Mouse (Mus musculus): ENCODE data around the gene Ppcs.

Ppcs gene

DNA sequence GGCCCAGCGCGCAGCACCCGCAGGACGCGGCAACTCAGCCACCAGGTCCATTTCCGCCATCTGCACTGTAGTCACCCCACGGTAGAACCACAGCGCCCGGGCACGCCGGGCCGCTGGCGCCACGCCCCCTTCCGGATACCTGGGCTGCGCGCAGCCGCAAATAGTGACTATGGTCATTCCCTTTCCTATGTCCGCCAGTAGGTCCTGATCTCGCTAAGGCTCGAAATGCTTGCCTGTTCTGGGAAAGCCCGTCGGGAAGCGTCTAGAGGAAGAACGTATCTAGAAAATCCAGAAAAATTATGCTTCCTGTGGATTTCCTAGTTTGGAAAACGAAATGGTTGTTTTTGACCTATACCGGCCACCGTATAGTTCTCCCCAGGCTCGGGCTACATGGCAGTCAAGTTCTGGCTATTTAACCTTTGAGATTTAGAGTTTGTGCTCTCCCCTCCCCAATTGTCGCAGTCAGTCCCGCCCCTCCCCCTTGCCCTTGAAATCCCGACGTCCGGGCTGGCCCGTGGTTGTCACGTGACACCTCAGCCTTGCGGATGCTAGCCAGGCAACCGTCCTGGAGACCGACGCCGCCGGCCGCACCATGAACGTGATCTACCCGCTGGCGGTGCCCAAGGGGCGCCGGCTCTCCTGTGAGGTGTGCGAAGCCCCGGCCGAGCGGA lies at the start of gene Ppcs, which contains the start of gene Zmynd12:
Gene Ppcs, minus strand, starts transcription at position 127 of the 671 bp plus-strand sequence.
Gene Zmynd12, plus strand, starts transcription at position 521 of the 671 bp plus-strand sequence.
- peak; percentile 95 for DNase-seq

DNA sequence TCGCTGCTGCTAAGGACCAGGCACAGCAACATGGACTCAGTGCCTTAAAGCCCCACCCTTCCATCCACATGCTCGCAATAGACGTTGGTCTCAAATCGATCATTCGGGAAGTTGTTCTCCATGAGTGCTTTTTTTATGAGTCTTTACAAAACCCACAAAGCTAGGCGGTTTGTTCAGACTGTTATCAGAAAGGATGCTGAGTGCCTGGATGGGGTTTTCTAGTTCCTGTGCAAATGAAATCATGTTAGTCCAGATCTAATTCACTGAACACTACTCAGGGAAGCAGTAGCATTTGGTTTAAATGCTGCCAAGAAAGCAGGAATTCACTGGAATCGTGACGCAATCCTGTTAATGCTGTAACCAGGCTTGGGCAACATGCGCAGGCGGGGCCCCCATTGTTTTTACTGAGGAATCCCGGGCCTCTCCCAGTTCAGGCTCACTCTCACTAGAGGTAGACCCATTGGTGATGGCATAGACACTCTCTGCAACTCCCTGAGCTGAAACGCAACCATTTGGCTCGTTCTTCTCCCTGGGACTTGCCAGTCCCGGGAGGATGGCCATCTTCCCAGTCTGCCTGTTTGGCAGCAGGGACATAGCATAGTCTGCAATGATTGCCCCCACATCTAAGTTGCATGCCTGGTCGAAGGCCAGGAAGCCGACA lies 45.6 kb upstream of the Ppcs start:
- DNase-seq = no peak

DNA sequence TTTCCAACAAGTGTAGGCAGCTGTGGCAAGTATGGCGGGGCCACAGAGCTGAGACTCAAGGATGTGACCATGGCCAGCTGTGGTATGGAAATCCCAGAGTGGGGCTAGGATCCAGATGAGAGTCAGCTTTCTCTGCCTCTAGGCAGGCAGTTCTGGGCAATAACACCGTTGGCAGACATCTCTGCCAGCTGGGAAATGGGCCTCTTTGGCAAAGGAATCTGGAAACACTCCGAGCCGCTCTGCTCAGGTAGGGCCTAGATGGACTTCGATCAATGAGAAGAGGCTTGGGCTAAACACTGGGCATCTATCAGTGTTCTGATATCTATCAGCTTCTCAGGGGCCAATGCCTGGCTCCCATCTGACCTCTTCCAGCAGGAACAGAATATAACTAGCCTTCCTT lies 43.6 kb upstream of the Ppcs start:
- no peak for DNase-seq

DNA sequence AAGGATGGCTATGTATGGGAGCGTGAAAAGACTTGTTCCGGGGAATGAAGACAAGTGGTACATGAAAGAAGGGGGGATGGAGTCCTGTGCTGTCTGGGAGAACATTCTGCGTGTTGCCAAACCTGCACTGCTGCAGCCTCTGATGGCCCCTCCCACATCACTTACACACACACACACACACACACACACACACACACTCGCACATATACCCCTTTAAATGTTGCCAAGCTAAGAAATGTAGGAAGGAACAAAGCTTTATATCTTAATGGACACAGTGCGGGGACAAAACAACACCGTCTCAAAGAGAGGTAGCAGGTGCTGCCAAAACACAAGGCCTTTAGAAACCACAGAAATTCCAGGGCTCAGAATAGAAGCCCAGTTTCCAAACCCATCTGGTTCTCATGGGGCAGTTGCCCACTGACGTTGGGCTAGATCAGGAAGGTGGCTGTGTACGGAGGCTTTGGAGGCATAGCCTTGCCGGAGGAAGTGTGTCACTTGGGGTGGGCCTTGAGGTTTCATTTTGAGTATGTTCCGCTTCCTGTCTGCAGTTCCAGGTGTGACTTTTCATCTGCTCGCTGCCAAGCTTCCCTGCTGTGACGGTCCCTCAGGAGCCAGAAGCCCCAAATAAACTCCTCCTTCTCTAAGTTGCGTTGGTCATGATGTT lies 41.7 kb upstream of the Ppcs start:
- DNase-seq = no peak

DNA sequence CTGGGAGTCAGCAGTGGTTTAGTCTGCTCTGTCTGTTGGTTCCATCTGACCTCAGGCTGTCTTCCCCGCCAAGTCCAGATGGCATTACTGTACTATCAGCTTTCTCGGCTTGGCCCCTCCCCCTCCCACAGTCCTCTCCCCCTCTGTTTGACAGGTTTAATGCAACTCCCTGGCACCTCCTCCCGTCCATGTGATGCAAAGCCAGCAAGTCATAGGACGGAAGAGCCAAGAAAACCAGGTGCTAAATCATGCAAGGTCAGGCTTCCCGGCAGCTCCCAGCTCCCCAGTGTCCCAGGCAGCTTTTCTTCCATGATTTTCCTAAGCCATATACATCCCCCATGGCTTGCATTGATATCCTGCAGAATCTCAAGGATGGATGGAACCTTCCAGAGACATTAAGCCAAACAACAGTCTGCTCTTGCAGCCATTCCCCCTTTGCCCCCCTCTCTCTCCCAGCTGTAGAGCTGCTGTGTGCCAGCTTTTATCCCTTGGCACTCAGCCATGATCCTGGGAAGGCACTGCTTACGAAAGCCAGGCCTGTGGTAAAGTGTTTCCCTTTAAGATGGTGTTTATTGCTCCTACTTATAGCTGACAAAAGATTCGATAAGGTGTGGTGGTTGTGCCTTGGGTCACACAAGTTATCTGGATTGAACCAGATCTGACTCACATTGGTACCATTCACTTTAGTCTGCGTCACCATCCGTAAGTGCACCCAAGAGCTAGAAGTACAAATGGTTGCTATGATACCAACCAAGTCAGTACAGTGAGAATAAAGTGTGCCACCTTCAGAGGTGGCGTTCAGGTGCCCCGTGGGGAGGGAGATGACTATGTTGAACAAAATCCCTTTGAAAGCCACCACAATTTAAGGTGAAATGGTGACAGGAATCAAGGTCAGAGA lies 40.9 kb upstream of the Ppcs start:
- peak; percentile 85 for DNase-seq

DNA sequence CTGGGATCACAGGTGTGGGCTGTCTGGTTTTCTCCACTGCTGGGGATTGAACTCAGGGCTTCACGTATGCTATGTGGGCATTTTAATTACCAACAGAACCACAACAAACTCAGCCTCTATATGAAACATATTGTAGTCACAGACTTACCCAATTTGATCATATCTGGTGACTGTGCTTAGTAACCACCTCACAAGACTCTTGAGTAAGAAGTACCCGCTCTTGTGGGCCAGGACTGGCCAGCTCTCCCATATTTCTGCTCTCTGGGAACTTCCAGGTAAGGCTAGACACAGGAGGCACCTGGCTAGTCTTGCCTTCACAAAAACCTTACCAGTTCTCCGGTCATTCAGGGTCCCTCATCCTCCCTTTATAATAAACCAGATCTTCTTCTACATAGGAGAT lies 40.2 kb upstream of the Ppcs start:
- DNase-seq = no peak

DNA sequence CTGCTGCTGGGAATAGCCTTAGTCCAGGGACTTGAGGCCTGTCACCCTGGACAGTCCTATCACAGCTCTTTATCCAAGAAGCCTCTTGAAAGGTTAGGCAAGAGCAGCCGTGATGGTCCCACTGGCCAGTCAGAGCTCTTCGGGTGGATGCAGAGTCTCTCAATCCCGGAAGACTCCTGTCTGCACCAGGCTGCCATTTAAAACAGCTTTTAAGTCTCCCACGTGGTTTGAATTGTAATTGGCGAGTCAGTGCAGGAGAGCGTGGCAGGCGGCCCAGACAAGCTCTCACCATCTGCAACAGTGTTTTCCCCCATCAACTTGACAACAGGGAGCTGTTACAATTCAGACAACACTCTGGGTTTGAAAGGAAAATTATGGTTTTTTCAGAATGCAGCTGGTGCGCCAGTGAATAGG lies 38.5 kb upstream of the Ppcs start:
- DNase-seq = peak; percentile 51

DNA sequence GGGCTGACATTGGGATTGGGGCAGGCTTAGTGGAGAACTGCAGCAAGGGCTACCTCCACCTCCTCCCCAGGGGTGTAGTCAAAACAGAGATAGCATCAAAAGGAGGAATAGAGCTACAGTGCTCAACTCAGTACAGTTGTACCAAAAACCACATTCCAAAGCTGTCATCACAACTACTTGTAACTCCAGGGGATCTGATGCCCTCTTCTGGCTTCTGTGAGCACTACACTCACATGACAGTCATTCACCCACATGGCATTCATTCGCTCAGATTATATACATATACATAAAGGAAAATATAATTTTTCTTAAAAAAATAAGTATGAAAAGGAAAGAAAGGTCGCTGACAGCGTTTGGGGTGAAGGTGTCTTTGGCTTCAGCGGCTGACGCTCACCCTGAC lies 38.1 kb upstream of the Ppcs start:
- peak; percentile 49 for DNase-seq

DNA sequence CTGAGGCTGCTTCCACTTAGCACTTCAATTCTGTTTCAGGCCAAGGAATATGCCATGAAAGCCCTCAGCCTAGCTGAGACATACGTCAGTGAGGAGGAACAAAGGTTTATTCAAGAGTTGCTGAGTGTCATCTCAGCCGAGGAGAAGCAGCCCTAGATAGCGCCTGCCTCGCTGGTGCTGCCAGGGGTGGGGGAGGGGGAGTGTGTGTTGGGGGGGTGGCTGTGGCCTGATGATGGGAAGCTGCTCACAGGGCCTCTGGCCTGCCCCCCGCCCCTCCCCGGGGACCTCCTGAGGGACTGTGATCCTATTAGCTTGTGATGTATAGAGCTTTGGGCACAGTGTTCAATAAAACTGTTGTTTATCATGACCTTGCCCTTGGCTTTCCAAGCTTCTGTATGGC lies 31.3 kb upstream of the Ppcs start:
- DNase-seq = peak; percentile 70

DNA sequence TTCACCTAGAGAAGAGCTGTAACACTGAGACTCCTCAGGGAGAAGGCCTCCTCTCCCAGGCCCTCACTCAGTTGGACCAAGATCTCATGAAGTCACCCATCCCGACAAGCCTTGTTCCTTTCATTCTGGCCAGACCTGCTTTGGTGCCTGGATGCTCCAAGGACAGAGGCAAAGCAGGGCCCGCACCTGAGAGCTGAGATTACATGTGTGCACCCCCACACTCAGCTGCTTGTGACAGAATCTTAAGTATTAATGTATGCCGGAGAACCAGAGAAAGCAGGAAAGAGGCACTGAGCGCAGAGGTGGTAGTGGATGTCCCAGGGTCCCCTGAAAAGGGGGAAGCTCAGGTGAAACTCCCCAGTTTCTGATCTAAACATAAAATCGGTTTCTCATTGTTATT lies 30.9 kb upstream of the Ppcs start:
- no peak for DNase-seq

DNA sequence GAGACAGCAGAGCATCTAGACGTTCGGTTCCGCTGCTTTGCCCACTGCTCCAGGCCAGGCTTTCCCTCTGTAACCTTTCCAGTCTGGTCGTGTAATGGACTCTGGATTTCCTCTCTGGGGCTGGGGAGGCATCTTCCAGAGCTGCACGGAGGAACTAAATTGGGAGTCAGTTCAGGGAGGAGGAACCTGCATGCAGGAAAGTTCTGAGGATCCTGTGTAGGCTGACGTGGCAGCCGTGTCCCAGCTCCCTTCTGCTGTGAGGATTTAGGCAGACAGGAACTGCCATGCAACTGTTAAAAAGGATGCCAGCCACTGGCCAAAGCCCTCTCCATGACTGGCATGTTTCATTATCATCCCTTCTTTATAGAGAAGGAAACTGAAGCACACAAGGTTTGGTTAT lies 28.2 kb upstream of the Ppcs start:
- no peak for DNase-seq

DNA sequence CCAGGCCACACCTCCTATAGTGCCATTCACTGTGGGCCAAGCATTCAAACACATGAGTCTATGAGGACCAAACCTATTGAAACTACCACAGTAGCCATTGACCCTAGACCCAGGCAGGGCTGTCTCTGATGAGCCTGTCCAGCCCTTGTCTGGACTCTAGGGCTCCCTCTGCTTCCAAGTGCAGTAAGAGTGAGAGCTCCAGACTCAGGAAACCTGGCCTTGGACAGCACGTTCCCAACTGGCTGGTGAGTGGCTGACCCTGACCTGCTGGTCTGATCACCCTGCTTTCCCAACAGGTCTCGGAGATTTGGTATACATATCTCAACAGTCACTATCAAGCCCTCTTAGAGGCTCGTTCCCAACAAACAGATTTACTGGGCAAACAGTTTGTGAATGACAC lies 25.6 kb upstream of the Ppcs start:
- DNase-seq = no peak

DNA sequence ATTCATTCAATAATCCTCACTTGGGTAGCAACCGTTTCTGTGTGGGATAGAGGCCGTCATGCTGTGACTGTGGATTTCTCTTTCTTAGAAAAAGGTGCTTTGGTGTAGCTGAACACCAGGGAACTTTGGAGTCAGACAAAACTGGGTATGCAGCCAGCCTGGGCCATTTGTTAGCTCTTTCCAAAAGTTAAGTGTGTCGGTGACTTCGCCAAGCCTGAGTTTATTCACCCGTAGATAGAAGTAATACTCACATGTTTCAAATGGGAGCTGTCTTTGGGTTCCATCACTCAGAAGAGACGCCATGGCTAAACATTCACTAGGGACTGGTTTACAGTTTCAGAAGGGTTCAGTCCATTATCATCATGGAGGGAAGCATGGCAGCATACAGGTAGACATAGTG lies 25.0 kb upstream of the Ppcs start:
- DNase-seq = no peak

DNA sequence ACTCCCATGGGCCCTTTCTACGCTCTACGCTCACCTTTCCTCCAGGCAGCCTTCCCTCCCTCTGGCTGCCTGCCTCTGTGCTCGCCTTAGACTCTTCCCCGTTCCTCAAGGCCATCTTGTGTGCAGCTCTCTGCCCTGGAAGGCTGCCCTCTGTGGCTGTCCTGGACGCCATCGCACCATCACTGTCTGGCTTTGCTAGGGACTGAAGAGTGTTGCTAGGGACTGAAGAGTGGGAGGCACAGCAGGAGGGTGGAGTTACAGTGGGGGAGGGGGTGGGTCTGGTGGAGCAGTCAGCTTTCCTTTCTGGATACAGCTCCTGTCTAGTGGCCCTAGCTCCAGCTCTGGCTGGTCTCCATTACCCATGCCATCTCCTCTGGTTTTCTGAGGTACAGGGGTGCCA lies 20.3 kb upstream of the Ppcs start:
- DNase-seq = peak; percentile 50

DNA sequence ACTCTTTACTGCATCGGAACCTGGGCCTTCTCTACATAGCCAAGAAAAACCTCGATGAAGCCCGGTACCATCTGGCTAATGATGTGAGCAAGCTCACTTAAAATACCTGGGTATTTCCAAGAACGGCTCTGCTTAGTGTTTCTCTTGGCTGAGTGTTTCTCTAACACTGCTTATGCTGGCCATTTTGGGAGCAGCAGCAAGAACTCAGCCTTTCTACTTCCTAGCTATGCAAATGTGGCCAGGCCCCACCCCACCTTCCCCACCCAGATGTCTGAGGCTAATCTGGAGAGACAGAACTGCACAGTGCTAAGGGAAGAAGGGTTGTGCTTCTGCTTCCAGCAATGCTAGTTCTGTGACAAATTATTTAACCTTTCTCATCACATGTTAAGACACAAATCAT lies 19.6 kb upstream of the Ppcs start:
- peak; percentile 48 for DNase-seq

DNA sequence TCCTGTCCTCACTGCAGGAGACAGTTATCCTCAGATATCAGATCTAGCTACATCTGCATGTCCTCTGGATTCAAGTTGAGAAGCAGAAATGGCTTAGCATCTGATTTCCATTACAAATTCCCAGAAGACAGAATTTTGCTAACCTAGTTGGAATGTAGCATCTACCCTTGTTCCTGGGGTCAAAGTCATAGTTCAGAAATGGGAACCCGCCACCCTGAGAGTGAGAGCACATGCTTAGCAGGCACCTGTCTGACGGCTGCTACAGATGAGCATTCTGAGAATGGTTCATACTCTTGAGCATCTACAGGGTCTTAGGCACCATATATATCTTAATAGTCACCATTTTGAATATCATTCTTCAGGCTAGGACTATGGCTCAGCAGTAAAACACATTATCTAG lies 15.7 kb upstream of the Ppcs start:
- DNase-seq = no peak

DNA sequence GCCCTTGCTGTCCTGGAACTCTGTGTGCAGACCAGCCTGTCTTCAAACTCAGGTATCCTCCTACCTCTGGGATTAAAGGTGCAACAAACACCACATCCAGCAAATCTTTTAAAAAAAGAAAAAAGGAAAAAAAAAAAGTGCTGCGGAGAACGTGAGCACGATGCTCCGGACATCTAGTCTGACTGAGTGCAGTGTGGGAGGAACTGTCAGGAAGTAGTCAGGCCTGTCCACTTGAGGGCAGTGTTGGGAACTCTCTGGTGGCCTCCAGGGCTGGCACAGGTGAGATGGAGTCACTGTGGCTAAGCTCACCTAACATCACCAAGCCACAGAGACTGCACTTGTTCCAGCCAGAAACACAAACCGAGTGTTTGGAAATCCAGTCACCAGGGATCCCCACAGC lies 8.5 kb upstream of the Ppcs start:
- DNase-seq = peak; percentile 54

DNA sequence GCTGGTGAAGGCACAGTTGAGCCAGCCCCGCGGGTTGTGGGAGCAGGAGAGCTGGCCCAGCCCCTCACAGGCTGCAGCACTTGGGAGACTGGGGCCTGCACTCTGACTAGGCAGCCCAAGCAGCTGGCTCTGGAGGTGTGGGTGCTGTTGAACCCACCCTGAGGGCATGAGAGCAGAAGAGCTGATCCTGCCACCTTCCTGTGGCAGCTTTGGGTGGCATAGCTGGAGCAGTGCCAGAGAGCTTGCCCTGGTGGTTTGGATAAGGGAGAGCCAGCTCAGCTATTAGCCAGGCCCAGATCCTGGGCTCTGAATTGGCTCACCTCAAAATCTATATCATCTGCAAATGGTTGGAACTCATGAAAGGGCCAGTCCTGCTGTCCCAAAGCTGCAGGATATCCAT lies 5.5 kb upstream of the Ppcs start:
- DNase-seq = no peak

DNA sequence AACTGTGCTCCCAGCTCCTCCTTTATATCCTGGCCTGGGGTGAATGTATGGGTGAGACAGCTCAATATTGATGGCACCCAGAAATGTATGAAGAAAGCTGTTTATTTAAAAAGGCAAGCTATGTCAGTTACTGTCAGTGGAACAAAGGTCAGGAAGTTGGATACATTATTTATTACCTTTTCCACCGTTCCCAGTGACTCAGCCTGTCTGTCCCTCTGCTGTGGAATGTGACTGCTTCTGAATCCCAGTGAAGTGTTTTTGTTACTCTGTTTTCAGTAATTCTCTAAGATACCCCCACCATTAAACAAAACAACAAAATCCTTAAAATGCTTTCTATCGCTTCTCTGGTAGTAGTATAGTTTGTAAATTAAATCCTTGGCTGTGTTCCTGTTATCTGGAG lies 3.4 kb upstream of the Ppcs start:
- DNase-seq = no peak

DNA sequence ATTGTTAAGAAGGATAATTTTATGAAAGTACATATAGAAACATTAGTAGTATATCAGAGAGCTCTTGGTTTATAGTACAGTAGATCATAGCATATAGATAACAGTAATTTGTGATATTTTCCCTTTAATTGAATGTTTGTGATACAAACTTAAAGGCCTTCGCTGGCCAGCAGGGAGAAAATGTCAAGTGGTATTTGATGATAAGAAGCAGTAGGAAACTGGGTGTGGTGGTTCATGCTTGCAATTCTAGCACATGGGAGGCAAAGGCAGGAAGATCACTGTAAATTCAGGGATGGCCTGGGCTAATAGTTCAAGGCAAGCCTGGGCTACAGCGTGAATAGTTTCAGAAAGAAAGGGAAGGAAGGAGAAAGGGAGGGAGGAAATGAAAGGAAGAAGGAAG lies 2.9 kb upstream of the Ppcs start:
- DNase-seq = no peak

DNA sequence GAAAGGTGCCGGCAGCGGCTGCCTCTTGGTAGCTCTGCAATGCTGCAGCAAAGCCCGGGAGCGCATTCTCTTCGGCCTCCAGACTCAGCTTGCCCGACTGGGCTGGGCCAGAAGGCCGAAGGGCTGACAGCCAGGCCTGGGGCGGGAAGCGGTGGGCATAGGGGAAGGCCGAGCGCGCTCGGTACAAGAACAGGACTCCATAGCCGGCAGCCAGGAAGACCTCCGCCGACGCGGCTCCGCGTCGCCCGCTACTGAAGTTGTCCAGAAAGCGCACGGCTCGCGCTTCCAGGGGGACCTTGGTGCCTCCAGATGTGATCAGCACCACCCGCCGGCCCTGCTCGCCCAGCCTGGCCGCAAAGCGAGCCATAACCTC lies 313 bp downstream of the Ppcs start:
- DNase-seq = no peak

DNA sequence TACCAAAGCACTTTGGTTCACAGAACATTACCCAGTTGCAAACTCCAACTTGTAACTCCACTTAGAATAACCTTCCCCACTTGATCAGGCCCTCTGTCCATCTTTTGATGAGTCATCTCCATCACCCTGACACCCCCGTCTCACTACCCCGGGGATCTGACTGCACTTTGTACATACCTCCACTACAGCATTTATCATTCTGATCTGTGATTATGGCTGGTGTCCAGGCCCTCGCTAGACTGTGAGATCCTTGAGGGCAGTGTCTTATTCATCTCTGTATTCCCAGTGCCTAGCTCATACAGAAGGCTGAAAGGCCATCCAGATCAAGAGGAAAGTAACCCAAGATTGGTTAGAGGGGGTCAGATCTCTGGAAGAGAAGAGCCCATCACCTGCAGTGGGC lies 1.0 kb downstream of the Ppcs start:
- DNase-seq = no peak

DNA sequence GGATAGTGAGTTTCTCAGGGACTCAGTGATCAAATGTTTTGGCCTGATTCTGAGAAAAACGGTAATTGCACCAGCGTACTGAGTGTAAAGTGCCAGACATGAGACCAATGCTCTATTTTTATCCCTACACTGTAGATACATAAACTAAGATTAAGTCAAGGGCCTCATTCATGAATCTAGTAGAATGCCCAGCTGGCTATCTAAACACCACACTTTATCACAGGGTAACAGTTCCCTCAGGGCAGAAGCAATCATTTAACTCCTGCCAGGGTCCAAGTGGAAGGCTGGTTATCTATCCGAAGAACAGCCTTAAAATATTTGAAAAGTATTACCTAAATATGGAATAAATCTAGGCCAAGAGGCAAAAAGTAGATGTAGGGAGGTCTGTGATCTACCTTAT lies 4.3 kb downstream of the Ppcs start:
- no peak for DNase-seq
